Mouse (Mus musculus) gastrocnemius, adult 8-10 months (tissue): ENCODE measurements at regions not wholly inside any gene's neighbourhood (a gene's known extent, or its start where the extent isn't known, plus 50 kb on each side); places are given as distances from the start of the nearest gene placed in this dataset.
A peak's percentile ranks its signal among the peaks of the same experiment; 100 is the strongest.
"Not testable (repeated sequence)": the region's sequence is repeated elsewhere in the genome, so short reads cannot be mapped to it uniquely, and the experiment has no call there.

Experiments
- DNase-seq, 2 experiments: peaks; one replicate each; pipeline ENCODE4 v3.0.0; 2022; ENCODE audit warnings: low spot score in 2 of 2

DNA sequence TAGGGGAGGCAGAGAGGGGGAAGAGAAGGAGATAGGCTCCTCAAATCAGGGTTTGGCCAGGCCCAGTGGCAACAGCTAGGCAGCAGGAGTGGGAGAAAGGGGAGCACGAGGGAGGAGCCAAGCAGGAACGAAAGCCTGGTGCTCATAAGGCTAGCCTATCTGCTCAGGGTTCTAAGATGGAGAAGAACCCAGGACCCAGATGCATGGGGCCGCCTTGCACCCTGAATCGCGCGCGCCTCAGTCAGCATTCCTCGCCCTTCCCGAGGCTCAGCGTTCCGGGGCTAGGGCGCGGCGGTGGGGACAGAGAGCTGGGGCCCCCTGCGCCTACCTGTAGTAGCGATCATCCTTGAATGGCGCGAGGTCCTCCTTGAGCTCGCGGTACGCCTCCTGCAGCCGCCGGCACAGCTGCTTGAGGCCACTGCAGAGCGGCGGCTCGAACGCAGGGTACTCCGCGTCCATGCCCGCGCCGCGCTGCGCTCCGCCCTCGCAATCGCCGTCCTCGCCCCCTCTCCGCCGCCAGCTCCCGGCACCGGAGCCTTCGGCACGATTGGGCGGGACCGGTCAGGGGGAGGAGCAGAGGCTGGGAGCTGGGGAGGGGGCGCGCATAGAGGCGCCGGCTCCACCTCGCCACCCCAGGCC is 60.1 kb downstream of the Dynlt1b start:
- not testable (repeated sequence) for DNase-seq

DNA sequence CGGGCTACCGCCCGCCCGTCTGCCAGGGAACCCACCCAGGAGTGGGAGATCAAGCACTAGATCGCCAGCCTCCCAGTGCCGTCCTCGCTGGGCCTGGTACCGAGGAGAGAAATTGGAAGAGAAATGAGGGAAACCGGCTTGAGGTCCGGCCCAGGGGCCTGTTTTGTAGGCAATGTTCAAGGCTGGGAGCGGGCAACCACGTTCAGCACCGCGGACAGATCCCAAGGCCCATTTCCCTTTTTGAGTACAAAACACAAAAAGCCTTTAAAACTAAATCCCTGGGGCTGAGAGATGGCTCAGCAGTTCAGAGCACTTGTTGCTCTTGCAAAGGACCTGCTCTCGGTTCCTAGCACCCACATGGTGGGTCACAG is 60.6 kb downstream of the Dynlt1b start:
- DNase-seq = not testable (repeated sequence)

- DNase-seq = not testable (repeated sequence)
Observed at GRCm38 (mm10) chr17:6492501-6492900, 62.6 kb downstream of the Dynlt1b start.

DNA sequence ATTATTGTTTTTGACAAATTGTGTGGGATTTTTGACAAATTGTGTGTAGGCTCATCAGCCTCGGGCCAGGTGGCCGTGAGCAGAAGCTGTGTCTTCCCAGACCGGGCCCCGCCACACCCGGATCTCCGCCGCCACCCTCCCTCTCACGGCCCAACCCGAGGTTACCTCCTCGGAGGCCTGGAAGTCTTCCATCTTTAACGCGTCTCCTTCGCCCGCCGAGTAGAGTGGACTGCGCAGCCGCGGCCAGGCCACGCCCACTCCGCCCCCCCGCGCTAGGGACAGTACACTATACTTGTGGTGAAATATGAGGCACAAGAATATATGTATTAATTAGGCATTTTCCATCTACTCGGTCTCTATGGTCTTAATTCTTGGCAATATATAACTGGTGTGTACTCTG is 63.0 kb downstream of the Dynlt1b start:
- DNase-seq = peak; percentile 70 to 75

DNA sequence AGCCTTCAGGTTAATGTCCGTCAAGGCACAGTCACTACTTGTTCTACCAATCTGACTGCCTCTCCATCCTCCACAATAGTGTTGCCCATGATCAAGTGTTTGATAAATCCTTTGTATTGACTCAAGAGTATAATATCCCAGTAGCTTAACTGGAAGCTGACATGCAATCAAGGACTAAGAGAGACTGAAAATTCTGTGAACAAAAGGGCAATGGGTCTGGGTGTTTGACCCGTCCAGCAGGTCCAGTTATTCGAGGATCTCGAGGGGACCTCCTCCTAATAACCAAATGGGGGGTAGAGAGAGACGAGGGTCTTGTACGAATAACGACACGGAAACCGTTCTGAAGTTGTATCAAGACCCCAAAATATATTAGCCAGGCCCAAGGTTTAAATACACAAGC is 66.6 kb downstream of the Dynlt1b start:
- not testable (repeated sequence) for DNase-seq

DNA sequence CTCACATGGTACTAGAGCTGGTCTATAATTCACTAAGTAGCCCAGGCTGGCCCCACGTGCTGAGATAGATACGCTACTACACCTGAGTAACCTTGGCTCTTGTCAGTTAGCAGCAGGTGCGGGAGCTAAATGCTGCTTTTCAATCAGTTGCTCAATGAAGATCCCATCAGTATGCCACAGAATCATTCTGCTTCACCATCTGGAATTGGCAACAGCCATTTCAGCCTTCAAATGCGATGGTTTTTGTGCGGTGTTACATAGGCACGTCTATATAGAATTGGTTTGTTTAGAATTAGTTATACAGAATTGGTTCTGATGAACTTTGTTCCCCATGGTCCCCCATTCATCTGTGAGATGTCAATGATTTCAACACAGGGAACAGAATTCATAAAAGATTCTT is 72.8 kb downstream of the Dynlt1b start:
- DNase-seq = not testable (repeated sequence)

GRCm38 (mm10) chr17:6505896-6506295 is 76.0 kb downstream of the Dynlt1b start:
- DNase-seq = not testable (repeated sequence)

DNA sequence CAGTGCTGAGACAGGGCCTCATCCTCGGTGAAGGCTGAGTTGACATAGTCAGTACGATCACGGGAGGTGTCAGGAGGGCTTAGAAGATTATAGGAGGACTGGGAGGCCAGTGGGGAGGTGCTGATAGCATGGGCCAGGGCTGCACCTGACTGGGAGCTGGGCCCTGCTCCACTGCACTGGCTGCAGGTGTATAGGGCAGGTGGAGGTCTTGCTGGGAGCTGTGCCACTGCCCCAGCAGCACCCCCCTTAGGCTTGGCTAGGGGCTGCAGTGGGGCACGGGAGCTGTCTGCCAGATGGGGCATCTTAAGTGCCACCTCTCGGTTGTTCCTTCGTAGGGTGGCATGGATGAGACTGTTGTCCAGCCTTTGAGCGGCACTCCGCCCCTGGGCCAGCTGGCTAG is 85.2 kb downstream of the Dynlt1b start:
- not testable (repeated sequence) for DNase-seq

DNA sequence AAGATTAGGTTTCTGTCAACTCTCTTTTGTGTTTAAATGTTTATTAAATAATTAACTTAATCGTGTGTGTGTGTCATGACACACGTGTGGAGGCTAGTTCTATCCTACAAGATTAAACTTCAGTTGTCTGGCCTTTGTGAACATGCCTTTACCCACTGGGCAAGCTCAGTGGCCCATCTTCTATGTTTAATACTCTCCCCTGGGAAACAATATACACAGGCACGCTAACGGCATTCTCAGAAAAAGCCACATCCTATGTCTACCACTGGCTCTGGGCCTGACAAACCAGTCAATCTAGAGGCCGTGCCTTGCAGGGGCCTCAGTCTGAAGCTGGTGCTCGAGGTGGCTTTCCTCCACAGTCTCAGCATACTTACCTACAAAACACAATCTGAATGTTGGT is 82.4 kb upstream of the Dynlt1c start:
- not testable (repeated sequence) for DNase-seq

DNA sequence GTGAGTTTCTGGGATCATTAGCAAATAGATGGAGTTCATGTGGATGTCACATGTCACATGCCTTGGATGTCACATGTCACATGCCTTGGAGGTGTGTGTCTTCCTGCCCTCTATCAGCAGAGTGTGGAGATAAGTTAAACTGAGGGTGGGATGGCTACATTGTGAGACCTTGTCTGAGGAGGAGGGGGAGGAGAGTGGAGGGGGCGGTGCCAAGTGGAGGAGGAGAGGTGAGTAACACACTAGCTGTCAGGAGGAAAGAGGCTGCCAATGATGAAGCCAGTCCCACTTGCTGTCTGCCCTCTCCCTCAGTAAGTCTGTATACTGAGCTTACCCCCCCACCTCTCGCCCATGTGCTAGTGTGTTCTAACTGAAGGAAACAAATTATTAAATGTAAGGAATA is 81.5 kb upstream of the Dynlt1c start:
- DNase-seq = not testable (repeated sequence)

GRCm38 (mm10) chr17:6520751-6521150 is 80.7 kb upstream of the Dynlt1c start:
- DNase-seq = not testable (repeated sequence)

DNA sequence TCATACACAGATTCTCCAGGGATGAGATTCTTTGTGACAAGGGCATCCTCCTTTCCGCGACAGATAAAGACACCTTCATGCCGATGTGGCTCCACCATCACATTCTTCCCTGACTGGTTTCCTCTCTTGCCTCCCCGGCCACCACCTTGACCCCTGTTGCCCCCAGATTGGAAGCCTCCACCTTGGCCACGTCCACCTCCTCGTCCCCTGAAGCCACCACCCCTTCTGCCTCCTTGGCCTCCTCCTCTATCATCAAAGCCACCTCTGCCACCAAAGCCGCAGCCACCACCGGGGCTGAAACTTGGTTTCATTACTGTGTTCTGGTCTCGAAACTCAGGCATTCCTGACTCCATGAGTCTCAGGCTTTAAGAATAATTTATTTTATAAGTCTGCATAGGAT is 79.3 kb upstream of the Dynlt1c start:
- DNase-seq = not testable (repeated sequence)

DNA sequence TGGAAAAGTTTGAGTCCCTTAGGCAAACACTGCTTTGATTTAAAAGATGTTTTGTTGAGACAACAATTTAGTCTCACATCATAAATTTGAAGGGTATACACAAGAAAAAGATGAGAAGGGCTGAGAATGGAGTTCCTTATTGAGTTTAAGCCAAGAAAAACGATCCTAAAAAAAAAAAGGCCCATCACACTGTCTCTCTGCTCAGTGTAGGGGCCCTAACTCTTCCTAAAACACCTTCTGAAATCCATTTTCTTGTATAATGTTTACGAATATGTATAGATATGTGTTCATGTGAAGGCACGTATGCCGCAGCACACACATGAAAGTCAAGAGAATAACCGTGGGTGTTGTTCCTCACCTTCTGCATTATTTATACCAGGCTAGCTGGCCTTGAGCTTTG is 62.7 kb upstream of the Dynlt1c start:
- DNase-seq = not testable (repeated sequence)

DNA sequence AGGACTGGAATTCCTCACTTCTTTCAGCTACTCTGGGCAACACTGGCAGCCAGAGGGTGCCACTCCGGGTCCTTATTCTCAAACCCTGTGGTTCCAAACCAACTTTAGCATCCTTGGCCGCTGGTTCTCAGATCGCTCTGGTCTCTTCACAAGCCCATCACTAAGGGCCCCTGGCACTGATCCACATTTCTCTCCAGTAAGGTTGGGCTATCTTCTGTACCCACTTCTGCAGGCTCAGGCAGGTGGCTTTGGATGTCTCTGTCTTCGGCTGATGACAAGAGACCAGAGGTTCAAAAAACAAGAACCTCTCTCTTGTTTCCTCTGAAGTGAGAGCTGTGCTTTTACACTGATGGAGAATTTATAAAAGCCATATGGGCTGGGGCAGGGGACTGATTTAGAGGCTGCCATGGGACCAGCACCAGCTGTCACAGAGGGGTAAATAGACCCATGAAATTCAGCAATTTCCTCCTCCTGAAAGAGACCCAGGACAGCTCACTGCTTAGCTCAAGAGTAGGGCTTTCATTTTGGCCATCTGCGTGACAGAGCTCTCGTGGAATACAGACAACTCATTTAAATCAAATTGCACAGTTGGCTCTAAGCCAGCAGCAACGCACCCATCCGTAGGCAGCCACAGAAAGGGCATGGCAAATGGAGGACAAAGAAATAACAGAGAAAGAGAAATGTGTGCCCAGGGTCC is 54.3 kb upstream of the Dynlt1c start:
- not testable (repeated sequence) for DNase-seq

GRCm38 (mm10) chr17:6547937-6548336 is 53.5 kb upstream of the Dynlt1c start:
- not testable (repeated sequence) for DNase-seq
